Mouse (Mus musculus): ENCODE data around the gene Ilf3. TPM values are rescaled to one million over a fixed set of nuclear protein-coding genes. Genes with fewer than 3 reads are reported as not detected.

Gene Ilf3
- polyA plus RNA-seq (2012; rRNA removed), result 18.8 and 30.7 TPM in 2 replicates

- Histone ChIP-seq H3K36me3 (ENCODE audit: control insufficient read depth, insufficient read depth, low read length) (no peaks in the 10 kb centered on the region), H3K27ac (ENCODE audit: insufficient read depth, low read depth, low read length) (peak within 1 kb of the TSS; percentile 84), H3K27me3 (ENCODE audit: control insufficient read depth, insufficient read depth, low read length) (no peaks in the 10 kb centered on the region), H3K4me1 (ENCODE audit: control insufficient read depth, insufficient read depth, insufficient read length, low read length) (peaks cover 3% of the 10 kb centered on the region), H3K4me3 (ENCODE audit: low read depth, low read length) (peak within 1 kb of the TSS; percentile 71)
- WGBS, result 1% methylated on average over 66 of the region's 66 CpGs
- TF ChIP-seq CTCF (IDR thresholded peaks at IDR 0.05; ENCODE audit: extremely low read depth, insufficient read length, insufficient replicate concordance, low read depth, low read length) (peak; percentile 2; the same call in 1 of the 2 replicates), POLR2A (IDR thresholded peaks at IDR 0.05; ENCODE audit: low read depth, low read length) (peak; percentile 48)
These were observed at the start of gene Ilf3 for GRCm38 (mm10) chr9:21367357-21368111. Gene Ilf3 (plus strand): TSS chr9:21367871.

GRCm38 (mm10) chr9:21318792-21319191 lies 48.9 kb upstream of the Ilf3 start:
- TF ChIP-seq POLR2A (IDR thresholded peaks at IDR 0.05; ENCODE audit: low read depth, low read length) (no peak), CTCF (IDR thresholded peaks at IDR 0.05; ENCODE audit: extremely low read depth, insufficient read length, insufficient replicate concordance, low read depth, low read length) (no peak)
- H3K36me3 ChIP-seq (ENCODE audit: control insufficient read depth, insufficient read depth, low read length), result no peaks in the 10 kb centered on the region

GRCm38 (mm10) chr9:21319503-21319902 lies 48.2 kb upstream of the Ilf3 start:
- no peak overlapping the region for H3K27ac ChIP-seq (ENCODE audit: insufficient read depth, low read depth, low read length)
- peaks cover 2% of the 10 kb centered on the region; the same call in 1 of the 2 replicates for H3K4me1 ChIP-seq (ENCODE audit: control insufficient read depth, insufficient read depth, insufficient read length, low read length)
- H3K27me3 ChIP-seq (ENCODE audit: control insufficient read depth, insufficient read depth, low read length), result no peaks in the 10 kb centered on the region
- TF ChIP-seq POLR2A (IDR thresholded peaks at IDR 0.05; ENCODE audit: low read depth, low read length), result no peak
- no peak for TF ChIP-seq CTCF (IDR thresholded peaks at IDR 0.05; ENCODE audit: extremely low read depth, insufficient read length, insufficient replicate concordance, low read depth, low read length)
- no peak overlapping the region for H3K4me3 ChIP-seq (ENCODE audit: low read depth, low read length)
- WGBS, result 87% methylated on average over 4 of the region's 4 CpGs
- no peaks in the 10 kb centered on the region for H3K36me3 ChIP-seq (ENCODE audit: control insufficient read depth, insufficient read depth, low read length)

More at GRCm38 (mm10) chr9:21318792-21319191, 48.9 kb upstream of the Ilf3 start:
- H3K27ac ChIP-seq (ENCODE audit: insufficient read depth, low read depth, low read length), result no peak overlapping the region
- 85% methylated on average over 6 of the region's 6 CpGs for WGBS
- H3K27me3 ChIP-seq (ENCODE audit: control insufficient read depth, insufficient read depth, low read length), result no peaks in the 10 kb centered on the region
- peaks cover 2% of the 10 kb centered on the region; the same call in 1 of the 2 replicates for H3K4me1 ChIP-seq (ENCODE audit: control insufficient read depth, insufficient read depth, insufficient read length, low read length)
- H3K4me3 ChIP-seq (ENCODE audit: low read depth, low read length), result no peak overlapping the region

GRCm38 (mm10) chr9:21320280-21320618 lies 47.4 kb upstream of the Ilf3 start:
- H3K27ac ChIP-seq (ENCODE audit: insufficient read depth, low read depth, low read length), result no peak overlapping the region
- H3K36me3 ChIP-seq (ENCODE audit: control insufficient read depth, insufficient read depth, low read length), result no peaks in the 10 kb centered on the region
- no peaks in the 10 kb centered on the region for H3K27me3 ChIP-seq (ENCODE audit: control insufficient read depth, insufficient read depth, low read length)
- H3K4me1 ChIP-seq (ENCODE audit: control insufficient read depth, insufficient read depth, insufficient read length, low read length), result peaks cover 2% of the 10 kb centered on the region; the same call in 1 of the 2 replicates
- no peak for TF ChIP-seq POLR2A (IDR thresholded peaks at IDR 0.05; ENCODE audit: low read depth, low read length)
- no peak for TF ChIP-seq CTCF (IDR thresholded peaks at IDR 0.05; ENCODE audit: extremely low read depth, insufficient read length, insufficient replicate concordance, low read depth, low read length)
- WGBS, result 17% methylated on average over 4 of the region's 4 CpGs
- peak overlapping the region; percentile 77 for H3K4me3 ChIP-seq (ENCODE audit: low read depth, low read length)

GRCm38 (mm10) chr9:21320619-21321512 lies 46.8 kb upstream of the Ilf3 start, which contains the start of gene Slc44a2:
Gene Slc44a2 (plus strand): TSS chr9:21320698.
- H3K27me3 ChIP-seq (ENCODE audit: control insufficient read depth, insufficient read depth, low read length), result no peaks in the 10 kb centered on the region
- peaks cover 2% of the 10 kb centered on the region; the same call in 1 of the 2 replicates for H3K4me1 ChIP-seq (ENCODE audit: control insufficient read depth, insufficient read depth, insufficient read length, low read length)
- peak within 1 kb of the TSS; percentile 77 for H3K4me3 ChIP-seq (ENCODE audit: low read depth, low read length)
- no peaks in the 10 kb centered on the region for H3K36me3 ChIP-seq (ENCODE audit: control insufficient read depth, insufficient read depth, low read length)
- TF ChIP-seq CTCF (IDR thresholded peaks at IDR 0.05; ENCODE audit: extremely low read depth, insufficient read length, insufficient replicate concordance, low read depth, low read length) (no peak), POLR2A (IDR thresholded peaks at IDR 0.05; ENCODE audit: low read depth, low read length) (no peak)
- peak within 1 kb of the TSS; percentile 50 for H3K27ac ChIP-seq (ENCODE audit: insufficient read depth, low read depth, low read length)
- 3% methylated on average over 52 of the region's 52 CpGs for WGBS

GRCm38 (mm10) chr9:21321513-21321835 lies 46.2 kb upstream of the Ilf3 start:
- 10% methylated on average over 6 of the region's 6 CpGs for WGBS
- H3K27ac ChIP-seq (ENCODE audit: insufficient read depth, low read depth, low read length), result peak overlapping the region; percentile 50
- H3K4me1 ChIP-seq (ENCODE audit: control insufficient read depth, insufficient read depth, insufficient read length, low read length), result peaks cover 2% of the 10 kb centered on the region; the same call in 1 of the 2 replicates
- H3K36me3 ChIP-seq (ENCODE audit: control insufficient read depth, insufficient read depth, low read length), result no peaks in the 10 kb centered on the region
- H3K27me3 ChIP-seq (ENCODE audit: control insufficient read depth, insufficient read depth, low read length), result no peaks in the 10 kb centered on the region
- H3K4me3 ChIP-seq (ENCODE audit: low read depth, low read length), result peak overlapping the region; percentile 77
- no peak for TF ChIP-seq POLR2A (IDR thresholded peaks at IDR 0.05; ENCODE audit: low read depth, low read length)
